9 mouse cellular contexts compared by ENCODE assay signal in genomic region chr10:67721787-67722186, GRCm38 (mm10).
DNase-seq lines count a peak whose midpoint lies in the region; ATAC-seq and TF ChIP-seq lines count a peak whose summit lies in the region.
"Had no signal": no experiment of that assay in that cellular context is flagged by ENCODE, and none has a peak within 500 bp of the region (broad histone marks: within the 10 kb centered on the region; RNA-seq: fewer than 3 reads in every experiment).

No protein-coding gene starts in this region.

- H3K4me1 ChIP-seq in kidney, adult 2 months (ENCODE audit: control insufficient read depth, insufficient read depth, low read length) = no peaks in the 10 kb centered on the region
- 0 out of 4 replicates have a peak, but pooled peaks cover 0 to 2% of the 10 kb centered on the region in 2 experiments for H3K4me1 ChIP-seq in CH12.LX (ENCODE audit: control insufficient read depth in 1 of 2, insufficient read depth in 2 of 2)
- H3K4me1 ChIP-seq in midbrain, postnatal 0 days (ENCODE audit: insufficient read depth, low read length) = no peaks in the 10 kb centered on the region

- in situ Hi-C loops in CH12.LX (cut with MboI; ENCODE audit: low pct_ligation_motif_present, low pct_unique_long_range_greater_than_20kb, low sequenced_read_pairs) = no loop called here

- H3K4me2 ChIP-seq in CH12.LX (ENCODE audit: insufficient read depth, low read depth, poor library complexity, severe bottlenecking) = no peak overlapping the region
- H3K4me2 ChIP-seq in midbrain, postnatal 0 days (ENCODE audit: low read depth, low read length, poor library complexity, severe bottlenecking) = no peak overlapping the region

- no peak overlapping the region for H3K9ac ChIP-seq in CH12.LX (ENCODE audit: insufficient read depth, low read depth)
- H3K9ac ChIP-seq in midbrain, postnatal 0 days (replicated peaks; ENCODE audit: low read length, poor library complexity, severe bottlenecking) = no peak overlapping the region

- DNase-seq in kidney, adult 2 months = no peak
- DNase-seq in kidney, adult 8-10 months = no peak
- peak; percentile 57 for DNase-seq in CH12.LX (ENCODE audit: extremely low read depth)
- peak; percentile 75 for DNase-seq in brain, adult 2 months (ENCODE audit: low read depth, low spot score)
- DNase-seq in kidney, postnatal 14 days = peak; percentile 22
- DNase-seq in midbrain, postnatal 0 days (ENCODE audit: low spot score) = peak; percentile 68
- DNase-seq in urinary bladder, postnatal 10 days (ENCODE audit: low spot score) = no peak
- no peak for DNase-seq in cerebellum, postnatal 36 days

- H3K4me3 ChIP-seq in kidney, adult 2 months (ENCODE audit: insufficient read depth, low read depth, low read length) = no peak overlapping the region
- no peak overlapping the region for H3K4me3 ChIP-seq in CH12.LX (replicated peaks in 1 of 3; ENCODE audit: low read depth in 2 of 3, low read length in 2 of 3, poor library complexity in 1 of 3)
- H3K4me3 ChIP-seq in midbrain, postnatal 0 days (ENCODE audit: low read depth, low read length) = no peak overlapping the region

- TF ChIP-seq POLR2A in kidney, adult 2 months (IDR thresholded peaks at IDR 0.05; ENCODE audit: low read depth, low read length) = no peak
- no peak for TF ChIP-seq POLR2A in CH12.LX (IDR thresholded peaks at IDR 0.05; ENCODE audit: low read depth, low read length)

- no peaks in the 10 kb centered on the region for H3K9me3 ChIP-seq in CH12.LX (replicated peaks; ENCODE audit: low read length)
- no peaks in the 10 kb centered on the region for H3K9me3 ChIP-seq in midbrain, postnatal 0 days (ENCODE audit: low read length)

- TF ChIP-seq CTCF in kidney, adult 2 months (conservative IDR thresholded peaks at IDR 0.05; ENCODE audit: insufficient read depth, insufficient read length, low read depth, low read length) = peak; percentile 49
- TF ChIP-seq CTCF in CH12.LX (conservative IDR thresholded peaks at IDR 0.05 in 1 of 2, IDR thresholded peaks at IDR 0.05 in 1 of 2; ENCODE audit: low read depth in 2 of 2, low read length in 2 of 2) = peak; percentile 42 to 80; a peak in 3 of 4 replicates
- TF ChIP-seq CTCF in midbrain, postnatal 0 days (IDR thresholded peaks at IDR 0.05) = peak; percentile 75

- peak; percentile 94 for TF ChIP-seq RAD21 in CH12.LX (IDR thresholded peaks at IDR 0.05; ENCODE audit: low read depth, low read length)

- H3K27me3 ChIP-seq in kidney, adult 2 months (replicated peaks; ENCODE audit: control insufficient read depth, insufficient read depth, low read length) = no peaks in the 10 kb centered on the region
- no peaks in the 10 kb centered on the region for H3K27me3 ChIP-seq in CH12.LX (replicated peaks)
- H3K27me3 ChIP-seq in midbrain, postnatal 0 days (ENCODE audit: insufficient read depth, low read length) = no peaks in the 10 kb centered on the region

- dilution Hi-C loops in CH12.LX (cut with MboI; ENCODE audit: extremely low pct_ligation_motif_present, extremely low pct_unique_long_range_greater_than_20kb, low sequenced_read_pairs) = no loop called here

- TF ChIP-seq EP300 in CH12.LX (IDR thresholded peaks at IDR 0.05; ENCODE audit: low read length) = no peak

- no peak overlapping the region for H3K27ac ChIP-seq in kidney, adult 2 months (ENCODE audit: insufficient read depth, low read depth, low read length)
- no peak overlapping the region for H3K27ac ChIP-seq in CH12.LX (ENCODE audit: insufficient read depth, low read depth)
- no peak overlapping the region for H3K27ac ChIP-seq in midbrain, postnatal 0 days (ENCODE audit: low read depth, low read length)
- H3K27ac ChIP-seq: macrophage had no signal

- 44% methylated on average over 5 of the region's 5 CpGs for WGBS in kidney, adult 2 months
- WGBS in midbrain, postnatal 0 days = 51% methylated on average over 5 of the region's 5 CpGs

- H3K79me2 ChIP-seq in CH12.LX (replicated peaks; ENCODE audit: control insufficient read depth, extremely low read depth, insufficient read depth, poor library complexity, severe bottlenecking) = no peaks in the 10 kb centered on the region

- ATAC-seq in midbrain, postnatal 0 days (ENCODE audit: low FRiP score) = no peak

- no peaks in the 10 kb centered on the region for H3K36me3 ChIP-seq in kidney, adult 2 months (ENCODE audit: control insufficient read depth, insufficient read depth, low read length)
- H3K36me3 ChIP-seq in CH12.LX (replicated peaks in 1 of 2; ENCODE audit: control insufficient read depth in 1 of 2, insufficient read depth in 1 of 2, low read length in 1 of 2) = no peaks in the 10 kb centered on the region
- H3K36me3 ChIP-seq in midbrain, postnatal 0 days (ENCODE audit: insufficient read depth, low read length) = no peaks in the 10 kb centered on the region

TF ChIP-seq in CH12.LX, 34 proteins besides CTCF, POLR2A, EP300 and RAD21:
- TF ChIP-seq MAX (IDR thresholded peaks at IDR 0.05; ENCODE audit: low read length) (no peak), SMC3 (IDR thresholded peaks at IDR 0.05; ENCODE audit: low read depth, low read length) (peak; percentile 90), HCFC1 (IDR thresholded peaks at IDR 0.05; ENCODE audit: low read depth, low read length) (no peak), MEF2A (IDR thresholded peaks at IDR 0.05; ENCODE audit: borderline replicate concordance, low read depth, low read length) (no peak), IRF4 (IDR thresholded peaks at IDR 0.05; ENCODE audit: low read depth, low read length) (no peak; the same call in 1 of the 2 replicates), ZC3H11A (IDR thresholded peaks at IDR 0.05; ENCODE audit: low read depth, low read length) (peak; percentile 63)

Comparison
In these comparisons a context has a peak if more than half of its experiments do, and no peak if none do; other contexts are left out.
1. DNase-seq: peak in CH12.LX (single experiment), brain, adult 2 months (single experiment), kidney, postnatal 14 days (single experiment) and midbrain, postnatal 0 days (single experiment); none in kidney, adult 2 months (single experiment), kidney, adult 8-10 months (0 of 2), urinary bladder, postnatal 10 days (single experiment) and cerebellum, postnatal 36 days (0 of 2).
2. Peak in every context shown above with its lines, with median percentiles within 50 percentile points of each other: CTCF ChIP-seq.